Mouse (Mus musculus) MEL (cell line): ENCODE measurements around the gene Sorbs2. TPM values are rescaled to one million over a fixed set of nuclear protein-coding genes. Genes with fewer than 3 reads are reported as not detected.

Experiments used
- DNase-seq: peaks from one replicate; pipeline ENCODE4 v3.0.0; 2011; ENCODE audit warnings: low read depth, low spot score
- H3K27ac ChIP-seq: 2 replicates; pipeline ENCODE4 v1.5.1; 2012; ENCODE audit warnings: low read depth, mild to moderate bottlenecking, control low read depth, low read length, moderate library complexity; ENCODE audit not compliant: control insufficient read depth
- H3K27me3 ChIP-seq, 2 experiments: fragments of 150-350 bp in 1 of 2; sonication (generic) in 1 of 2; 2 replicates each; pipeline ENCODE4 v1.6.1; 2012; ENCODE audit warnings: low read length in 2 of 2, mild to moderate bottlenecking in 2 of 2, improper control_type of control experiment in 1 of 2, moderate library complexity in 1 of 2; ENCODE audit not compliant: insufficient read depth in 2 of 2, control insufficient read depth in 1 of 2
- H3K36me3 ChIP-seq, 2 experiments: 2 replicates each; pipeline ENCODE4 v1.6.1; 2012 to 2014; ENCODE audit warnings: low read length in 2 of 2, improper control_type of control experiment in 1 of 2, inconsistent platforms in 1 of 2, mild to moderate bottlenecking in 1 of 2; ENCODE audit not compliant: insufficient read depth in 2 of 2, control insufficient read depth in 1 of 2
- H3K4me1 ChIP-seq, 2 experiments: fragments of 150-350 bp in 1 of 2; sonication (generic) in 1 of 2; 2 replicates each; pipeline ENCODE4 v1.6.1; 2012; ENCODE audit warnings: low read length in 2 of 2, improper control_type of control experiment in 1 of 2, mild to moderate bottlenecking in 1 of 2; ENCODE audit not compliant: insufficient read depth in 2 of 2, control insufficient read depth in 1 of 2
- H3K4me3 ChIP-seq, 2 experiments: fragments of 150-350 bp in 1 of 2; sonication (generic) in 1 of 2; 2 replicates each; pipeline ENCODE4 v1.5.1; 2012; ENCODE audit warnings: low read depth in 2 of 2, low read length in 2 of 2, mild to moderate bottlenecking in 2 of 2, moderate library complexity in 2 of 2, control low read depth in 1 of 2, improper control_type of control experiment in 1 of 2; ENCODE audit not compliant: control insufficient read depth in 1 of 2, insufficient read depth in 1 of 2
- H3K79me2 ChIP-seq: 2 replicates; pipeline ENCODE4 v1.6.1; 2012; ENCODE audit warnings: mild to moderate bottlenecking, low read length, moderate library complexity; ENCODE audit not compliant: control insufficient read depth, poor library complexity, insufficient read depth
- H3K9ac ChIP-seq: 2 replicates; pipeline ENCODE4 v1.6.1; 2012; ENCODE audit warnings: low read depth, mild to moderate bottlenecking, control low read depth, low read length, moderate library complexity; ENCODE audit not compliant: control insufficient read depth, poor library complexity, severe bottlenecking
- H3K9me3 ChIP-seq: fragments of 150-350 bp; sonication (generic); replicated peaks from 2 replicates; pipeline ENCODE4 v1.6.1; 2012; ENCODE audit warnings: mild to moderate bottlenecking, low read length, improper control_type of control experiment, moderate library complexity; ENCODE audit not compliant: insufficient read depth
- CHD1 ChIP-seq: IDR thresholded peaks from 2 replicates; pipeline ENCODE4 v1.6.1; 2012; ENCODE audit warnings: low read depth, mild to moderate bottlenecking, inconsistent platforms, low read length, improper control_type of control experiment
- CHD2 ChIP-seq: IDR thresholded peaks from 2 replicates; pipeline ENCODE4 v1.6.1; 2011; ENCODE audit warnings: low read length, improper control_type of control experiment
- E2F4 ChIP-seq: IDR thresholded peaks from 2 replicates; pipeline ENCODE4 v1.6.1; 2011; ENCODE audit warnings: low read depth, low read length, improper control_type of control experiment, borderline replicate concordance
- ELF1 ChIP-seq: IDR thresholded peaks from 2 replicates; pipeline ENCODE4 v1.6.1; 2014; ENCODE audit warnings: low read depth, mild to moderate bottlenecking, inconsistent platforms, low read length, improper control_type of control experiment, moderate library complexity
- GATA1 ChIP-seq: IDR thresholded peaks from 2 replicates; pipeline ENCODE4 v1.6.1; 2011; ENCODE audit warnings: low read depth, low read length, improper control_type of control experiment
- HCFC1 ChIP-seq: IDR thresholded peaks from 2 replicates; pipeline ENCODE4 v1.6.1; 2012; ENCODE audit warnings: low read depth, mild to moderate bottlenecking, inconsistent platforms, low read length, improper control_type of control experiment, moderate library complexity
- JUND ChIP-seq: IDR thresholded peaks from 2 replicates; pipeline ENCODE4 v1.6.1; 2011; ENCODE audit warnings: low read depth, mild to moderate bottlenecking, improper control_type of control experiment, low read length
- KAT2A ChIP-seq: conservative IDR thresholded peaks from 2 replicates; pipeline ENCODE4 v1.6.1; 2012; ENCODE audit warnings: low read depth, low read length, improper control_type of control experiment, inconsistent platforms
- MAFK ChIP-seq: IDR thresholded peaks from 2 replicates; pipeline ENCODE4 v1.6.1; 2011; ENCODE audit warnings: low read depth, mild to moderate bottlenecking, low read length, improper control_type of control experiment, borderline replicate concordance
- MAZ ChIP-seq: IDR thresholded peaks from 2 replicates; pipeline ENCODE4 v1.6.1; 2012; ENCODE audit warnings: low read depth, mild to moderate bottlenecking, inconsistent platforms, low read length, improper control_type of control experiment
- MYB ChIP-seq: IDR thresholded peaks from 2 replicates; pipeline ENCODE4 v1.6.1; 2011; ENCODE audit warnings: mild to moderate bottlenecking, low read depth, low read length, improper control_type of control experiment
- NELFE ChIP-seq: IDR thresholded peaks from 2 replicates; pipeline ENCODE4 v1.6.1; 2011; ENCODE audit warnings: low read depth, low read length, improper control_type of control experiment
- POLR2A ChIP-seq, 2 experiments: IDR thresholded peaks; 2 replicates each; pipeline ENCODE4 v1.6.1; 2011 to 2012; ENCODE audit warnings: low read length in 2 of 2, mild to moderate bottlenecking in 2 of 2, control low read depth in 1 of 2, improper control_type of control experiment in 1 of 2, low read depth in 1 of 2, moderate library complexity in 1 of 2; ENCODE audit not compliant: control insufficient read depth in 1 of 2, insufficient read depth in 1 of 2, poor library complexity in 1 of 2
- POLR2AphosphoS2 ChIP-seq: IDR thresholded peaks from 2 replicates; pipeline ENCODE4 v1.6.1; 2011; ENCODE audit warnings: low read length, improper control_type of control experiment
- POLR2AphosphoS5 ChIP-seq: IDR thresholded peaks from 2 replicates; pipeline ENCODE4 v1.6.1; 2012; ENCODE audit warnings: low read depth, borderline replicate concordance, mild to moderate bottlenecking, inconsistent platforms, low read length, moderate library complexity, mixed read lengths
- SMC3 ChIP-seq: IDR thresholded peaks from 2 replicates; pipeline ENCODE4 v1.6.1; 2011; ENCODE audit warnings: low read depth, low read length, improper control_type of control experiment
- TAL1 ChIP-seq: IDR thresholded peaks from 2 replicates; pipeline ENCODE4 v1.6.1; 2012; ENCODE audit warnings: mild to moderate bottlenecking, inconsistent platforms, low read length, moderate library complexity, mixed read lengths
- TBP ChIP-seq: IDR thresholded peaks from 2 replicates; pipeline ENCODE4 v1.8.0; 2011; ENCODE audit warnings: low read depth, low read length, improper control_type of control experiment
- TCF12 ChIP-seq: IDR thresholded peaks from 2 replicates; pipeline ENCODE4 v1.6.1; 2014; ENCODE audit warnings: low read depth, mild to moderate bottlenecking, inconsistent platforms, low read length, improper control_type of control experiment, moderate library complexity
- USF2 ChIP-seq, 2 experiments: IDR thresholded peaks; 2 replicates each; pipeline ENCODE4 v1.6.1; 2011 to 2012; ENCODE audit warnings: improper control_type of control experiment in 2 of 2, low read length in 2 of 2, borderline replicate concordance in 1 of 2, inconsistent platforms in 1 of 2, low read depth in 1 of 2, mild to moderate bottlenecking in 1 of 2; ENCODE audit not compliant: insufficient read depth in 1 of 2
- ZC3H11A ChIP-seq: IDR thresholded peaks from 2 replicates; pipeline ENCODE4 v1.6.1; 2012; ENCODE audit warnings: low read depth, mild to moderate bottlenecking, inconsistent platforms, low read length, improper control_type of control experiment
- polyA plus RNA-seq, 2 experiments: library from polyadenylated mRNA; stranded (reverse) in 1 of 2; unstranded in 1 of 2; fragments of >175 nt in 1 of 2; fragments of >200 nt in 1 of 2; gene quantifications; 2 replicates each; pipeline versions ENCODE4 v1.2.1 to v1.2.4; 2012; ENCODE audit warnings: low replicate concordance in 2 of 2, low read depth in 1 of 2; ENCODE audit not compliant: insufficient read length in 2 of 2, insufficient read depth in 1 of 2, missing spikeins in 1 of 2
- total RNA-seq: library from RNA; depleted of rRNA; stranded (reverse); fragments of 300-350 nt; gene quantifications from 2 replicates; pipeline ENCODE4 v1.2.3, GENCODE M21; 2012

Gene Sorbs2
- total and polyA plus RNA-seq, 3 experiments, result not detected

DNA sequence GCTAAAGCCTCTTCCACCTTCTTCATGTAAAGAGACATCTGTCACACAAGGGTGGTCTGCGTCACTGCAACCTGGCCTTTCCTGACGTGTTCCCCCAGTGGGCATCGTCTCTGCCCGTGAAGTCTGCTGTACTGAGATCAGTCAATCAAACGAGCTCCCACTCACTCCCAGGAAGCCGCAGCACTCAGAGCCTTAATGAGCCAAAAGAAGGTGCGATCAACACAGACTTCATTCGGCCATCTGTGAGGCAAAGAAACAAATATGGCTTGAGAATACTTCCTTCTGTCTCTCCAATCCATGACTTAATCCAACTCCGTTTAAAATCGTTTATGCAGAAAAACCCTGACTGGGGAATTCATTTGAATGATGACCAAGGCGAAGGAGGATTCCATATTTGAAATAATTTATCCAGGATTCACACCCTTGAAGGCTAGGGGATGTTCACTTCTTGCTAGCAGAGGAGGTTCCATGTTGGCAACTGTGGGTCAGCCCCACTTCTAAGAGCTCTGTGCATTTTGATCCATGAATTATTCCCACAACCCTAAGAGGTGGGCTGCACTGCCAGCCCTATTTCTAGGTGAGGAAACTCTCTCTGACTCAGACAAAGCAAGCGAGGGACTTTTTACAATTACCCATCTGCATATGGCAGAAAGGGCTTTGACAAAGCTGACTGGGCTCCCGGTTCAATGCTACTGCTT lies 207.9 kb downstream of the Sorbs2 start:
- Histone ChIP-seq H3K4me1 (no peaks in the 10 kb centered on the region), H3K27ac (no peak overlapping the region), H3K4me3 (no peak overlapping the region), H3K9ac (no peak overlapping the region), H3K9me3 (no peaks in the 10 kb centered on the region), H3K79me2 (no peaks in the 10 kb centered on the region), H3K27me3 (no peaks in the 10 kb centered on the region), H3K36me3 (no peaks in the 10 kb centered on the region)
- no peak for TF ChIP-seq USF2 (IDR thresholded peaks at IDR 0.05; ENCODE audit: borderline replicate concordance in 1 of 2, insufficient read depth in 1 of 2, low read depth in 1 of 2, low read length in 2 of 2)
- no peak for TF ChIP-seq E2F4
- TF ChIP-seq HCFC1, result no peak
- TF ChIP-seq JUND, result no peak
- TF ChIP-seq SMC3, result no peak
- TF ChIP-seq NELFE, result no peak
- TF ChIP-seq MAFK, result no peak
- no peak for DNase-seq

GRCm38 (mm10) chr8:45719776-45720175 lies 212.2 kb downstream of the Sorbs2 start:
- Histone ChIP-seq H3K4me1 (no peaks in the 10 kb centered on the region), H3K36me3 (no peaks in the 10 kb centered on the region), H3K27me3 (no peaks in the 10 kb centered on the region), H3K9me3 (no peaks in the 10 kb centered on the region), H3K27ac (no peak overlapping the region), H3K79me2 (no peaks in the 10 kb centered on the region), H3K9ac (no peak overlapping the region), H3K4me3 (no peak overlapping the region)
- TF ChIP-seq E2F4 (no peak), MAZ (no peak), POLR2A (IDR thresholded peaks at IDR 0.05; ENCODE audit: control insufficient read depth in 1 of 2, insufficient read depth in 1 of 2, low read depth in 1 of 2, low read length in 2 of 2, poor library complexity in 1 of 2) (no peak), JUND (no peak), CHD2 (no peak), ZC3H11A (no peak), TCF12 (no peak), TAL1 (no peak), CHD1 (no peak), ELF1 (no peak), KAT2A (no peak), POLR2AphosphoS2 (no peak), MYB (no peak), TBP (no peak), USF2 (IDR thresholded peaks at IDR 0.05; ENCODE audit: borderline replicate concordance in 1 of 2, insufficient read depth in 1 of 2, low read depth in 1 of 2, low read length in 2 of 2) (no peak), GATA1 (no peak), POLR2AphosphoS5 (no peak)
- DNase-seq, result no peak
